Mouse (Mus musculus) left cerebral cortex, postnatal 36 days (tissue): ENCODE results near the gene Tacc2. TPM values are rescaled to one million over a fixed set of nuclear protein-coding genes. Genes with fewer than 3 reads are reported as not detected.
"Not testable (repeated sequence)": the region's sequence is repeated elsewhere in the genome, so short reads cannot be mapped to it uniquely, and the experiment has no call there.

Source experiments
- DNase-seq, 2 experiments: peaks; one replicate each; pipeline ENCODE4 v3.0.0; 2021 to 2022; ENCODE audit warnings: low spot score in 2 of 2, mixed read lengths in 1 of 2
- intact Hi-C: fragments of 180-260 bp; cut with DNase I; formaldehyde crosslinking; loops from one replicate; pipeline ENCODE4 v1.15.1; 2025
- total RNA-seq, 2 experiments: library from RNA; stranded (reverse); gene quantifications; 2 replicates each; pipeline ENCODE4 v1.2.3; 2021

Gene Tacc2
- total RNA-seq, 2 experiments from 2014 or later = 63.0 to 69.5 TPM

GRCm38 (mm10) chr7:130640681-130641080 is 63.4 kb downstream of the Tacc2 start:
- intact Hi-C loops = no loop called here
- no peak for DNase-seq

- intact Hi-C loops = no loop called here
- no peak for DNase-seq
Observed at GRCm38 (mm10) chr7:130645332-130645993, 68.2 kb downstream of the Tacc2 start.

- intact Hi-C loops = no loop called here
- DNase-seq = no peak
Observed at GRCm38 (mm10) chr7:130645994-130646761, 68.9 kb downstream of the Tacc2 start.

- DNase-seq = no peak
- intact Hi-C loops = no loop called here
Observed at GRCm38 (mm10) chr7:130646762-130647139, 69.5 kb downstream of the Tacc2 start.

- DNase-seq = no peak
- intact Hi-C loops = no loop called here
Observed at GRCm38 (mm10) chr7:130648061-130648460, 70.8 kb downstream of the Tacc2 start.

- intact Hi-C loops = no loop called here
- no peak for DNase-seq
Observed at GRCm38 (mm10) chr7:130649257-130649656, 72.0 kb downstream of the Tacc2 start.

- intact Hi-C loops = no loop called here
- DNase-seq = no peak
Observed at GRCm38 (mm10) chr7:130650621-130651020, 73.4 kb downstream of the Tacc2 start.

- intact Hi-C loops = no loop called here
- no peak for DNase-seq
Observed at GRCm38 (mm10) chr7:130653036-130653555, 75.9 kb downstream of the Tacc2 start.

GRCm38 (mm10) chr7:130654562-130654961 is 77.3 kb downstream of the Tacc2 start:
- no peak for DNase-seq
- intact Hi-C loops = no loop called here

- intact Hi-C loops = no loop called here
- DNase-seq = no peak
Observed at GRCm38 (mm10) chr7:130656965-130657364, 79.7 kb downstream of the Tacc2 start.

GRCm38 (mm10) chr7:130657751-130658150 is 80.5 kb downstream of the Tacc2 start:
- intact Hi-C loops = no loop called here
- DNase-seq = no peak

GRCm38 (mm10) chr7:130659129-130659528 is 81.9 kb downstream of the Tacc2 start:
- intact Hi-C loops = no loop called here

GRCm38 (mm10) chr7:130662250-130662649 is 85.0 kb downstream of the Tacc2 start:
- DNase-seq = no peak
- intact Hi-C loops = no loop called here

More at GRCm38 (mm10) chr7:130659129-130659528, 81.9 kb downstream of the Tacc2 start:
- no peak for DNase-seq

- intact Hi-C loops = no loop called here
- DNase-seq = no peak
Observed at GRCm38 (mm10) chr7:130662869-130663268, 85.6 kb downstream of the Tacc2 start.

GRCm38 (mm10) chr7:130664037-130664436 is 86.8 kb downstream of the Tacc2 start:
- DNase-seq = no peak

GRCm38 (mm10) chr7:130664629-130665028 is 87.4 kb downstream of the Tacc2 start:
- intact Hi-C loops = no loop called here

More at GRCm38 (mm10) chr7:130664037-130664436, 86.8 kb downstream of the Tacc2 start:
- intact Hi-C loops = no loop called here

GRCm38 (mm10) chr7:130665358-130665757 is 88.1 kb downstream of the Tacc2 start:
- intact Hi-C loops = no loop called here
- DNase-seq = no peak

More at GRCm38 (mm10) chr7:130664629-130665028, 87.4 kb downstream of the Tacc2 start:
- no peak for DNase-seq

GRCm38 (mm10) chr7:130668013-130668412 is 90.8 kb downstream of the Tacc2 start:
- DNase-seq, intact Hi-C loops: not testable (repeated sequence)

- intact Hi-C loops = no loop called here
- no peak for DNase-seq
Observed at GRCm38 (mm10) chr7:130668729-130669281, 91.6 kb downstream of the Tacc2 start.

GRCm38 (mm10) chr7:130669370-130669881 is 92.2 kb downstream of the Tacc2 start:
- intact Hi-C loops = no loop called here
- DNase-seq = no peak
